Mouse (Mus musculus): Measurements from ENCODE around the gene Ccr2.
"Not testable (repeated sequence)": the region's sequence is repeated elsewhere in the genome, so short reads cannot be mapped to it uniquely, and the experiment has no call there.

The Ccr2 gene

DNA sequence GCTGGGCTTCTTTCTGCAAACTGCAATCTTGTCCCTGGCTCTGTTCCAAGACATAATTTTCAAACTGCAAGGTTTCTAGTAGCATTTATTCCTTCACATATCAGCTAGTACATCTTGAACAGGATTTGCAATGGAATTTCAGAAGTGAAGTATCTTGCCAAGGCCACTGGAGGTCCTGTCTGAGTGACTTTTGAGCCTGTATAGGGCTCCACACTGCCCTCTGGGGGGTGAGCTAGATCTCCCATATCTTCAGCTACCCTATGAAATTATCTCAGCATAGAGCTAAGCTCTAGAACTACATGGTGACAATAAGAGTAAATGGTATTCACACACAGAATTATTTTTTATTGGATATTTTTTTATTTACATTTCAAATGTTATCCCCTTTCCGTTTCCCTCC is 16.7 kb downstream of the Ccr2 start:
- peak; percentile 43 for DNase-seq (ENCODE audit: extremely low read depth, low read depth)

DNA sequence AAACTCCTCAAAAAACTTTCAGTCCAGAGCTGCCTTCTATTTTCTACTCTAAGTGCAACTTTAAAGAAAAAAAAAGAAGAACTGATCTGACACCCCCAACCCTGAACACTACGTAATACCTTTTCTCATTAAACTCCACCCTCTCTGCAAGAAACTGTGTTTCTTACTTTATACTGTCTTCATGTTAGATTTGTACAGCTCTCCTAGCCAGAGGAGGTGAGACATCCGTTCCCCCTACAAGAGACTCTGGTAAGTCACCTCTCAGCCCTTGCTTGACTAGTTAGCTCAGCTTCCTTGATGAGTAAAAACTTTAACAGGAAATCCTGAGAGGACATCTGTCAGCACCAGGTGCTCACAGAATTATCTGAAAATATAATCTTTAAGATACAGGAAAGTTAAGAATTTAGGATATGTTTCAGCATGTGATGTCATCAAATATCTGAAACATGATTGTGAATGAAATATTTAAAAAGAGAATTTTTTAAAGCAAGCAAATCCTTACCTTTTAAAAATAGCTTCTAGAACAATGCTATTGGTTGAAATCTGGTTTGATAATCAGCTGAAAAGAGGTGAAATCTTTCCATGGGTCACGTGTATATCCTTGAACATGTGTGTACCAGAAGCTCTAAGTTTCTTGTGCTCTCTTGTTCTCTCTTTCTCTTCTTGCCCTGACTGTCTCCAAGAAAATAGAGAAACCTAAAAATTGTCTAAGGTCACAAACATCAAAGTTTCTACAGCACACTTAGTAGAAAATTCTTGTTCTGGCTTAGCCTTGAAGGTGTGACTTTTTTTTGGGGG is 19.8 kb downstream of the Ccr2 start, which contains the start of gene Ccr5:
Gene Ccr5, plus strand, starts transcription at position 157 of the 798 bp plus-strand sequence.
- DNase-seq (ENCODE audit: extremely low read depth, low read depth): no peak

DNA sequence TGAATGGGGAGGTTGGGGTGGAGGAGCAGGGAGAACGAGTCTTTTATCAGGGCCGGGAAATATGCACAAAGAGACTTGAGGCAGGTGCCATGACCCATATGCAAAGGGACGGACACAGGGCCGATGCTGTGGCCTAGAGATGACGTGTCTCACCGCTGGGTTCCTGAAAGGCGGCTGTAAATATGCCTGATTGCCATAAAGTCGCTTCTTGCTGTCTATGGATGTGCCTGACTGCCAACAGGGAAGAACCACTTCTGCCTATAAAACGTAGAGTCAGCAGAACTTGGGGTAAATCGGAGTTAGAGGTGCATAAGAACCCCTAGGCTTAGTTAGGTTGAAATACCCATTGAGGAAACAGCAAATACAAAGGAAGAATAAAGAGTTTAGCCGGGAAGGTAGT is 23.8 kb downstream of the Ccr2 start:
- no peak for DNase-seq (ENCODE audit: extremely low read depth, low read depth)

DNA sequence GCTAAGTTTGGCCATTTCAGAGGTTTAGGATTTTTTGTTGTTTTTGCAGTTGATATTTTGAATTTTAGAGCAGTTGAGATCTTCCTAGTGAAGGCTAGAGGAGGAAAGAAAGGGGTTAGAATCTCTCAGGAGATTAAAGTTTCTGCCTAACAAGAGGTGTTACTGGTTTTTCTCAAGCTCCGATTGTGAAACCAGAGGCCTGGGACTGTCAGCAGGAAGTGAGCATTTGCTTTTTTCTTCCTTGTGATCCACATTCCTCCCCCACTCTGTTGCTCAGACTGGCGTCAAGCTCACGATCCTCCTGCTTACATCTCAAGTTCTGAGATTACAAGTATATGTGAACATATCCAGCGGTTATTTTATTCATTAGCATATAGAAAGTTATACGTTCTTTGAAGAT is 24.6 kb downstream of the Ccr2 start:
- no peak for DNase-seq (ENCODE audit: extremely low read depth, low read depth)

DNA sequence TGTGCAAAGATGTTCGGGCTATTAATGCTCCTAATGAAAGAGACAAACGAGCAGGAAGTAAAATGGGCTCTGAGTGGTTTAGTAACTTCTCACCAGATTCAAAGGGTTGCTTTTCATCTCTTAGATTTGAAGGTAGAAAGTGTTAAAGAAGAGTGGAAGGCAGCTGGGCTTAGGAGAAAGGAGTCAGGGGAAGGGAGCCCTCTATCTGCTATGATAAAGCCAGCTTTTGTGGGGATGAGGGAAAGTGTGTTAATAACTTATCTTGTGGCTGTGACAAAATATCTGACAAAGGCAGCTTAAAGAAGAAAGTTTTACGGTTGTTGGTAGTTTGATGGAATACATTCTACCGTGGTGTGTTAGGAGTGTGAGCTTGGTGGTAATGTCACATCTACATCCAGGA is 25.7 kb downstream of the Ccr2 start:
- no peak for DNase-seq (ENCODE audit: extremely low read depth, low read depth)

DNA sequence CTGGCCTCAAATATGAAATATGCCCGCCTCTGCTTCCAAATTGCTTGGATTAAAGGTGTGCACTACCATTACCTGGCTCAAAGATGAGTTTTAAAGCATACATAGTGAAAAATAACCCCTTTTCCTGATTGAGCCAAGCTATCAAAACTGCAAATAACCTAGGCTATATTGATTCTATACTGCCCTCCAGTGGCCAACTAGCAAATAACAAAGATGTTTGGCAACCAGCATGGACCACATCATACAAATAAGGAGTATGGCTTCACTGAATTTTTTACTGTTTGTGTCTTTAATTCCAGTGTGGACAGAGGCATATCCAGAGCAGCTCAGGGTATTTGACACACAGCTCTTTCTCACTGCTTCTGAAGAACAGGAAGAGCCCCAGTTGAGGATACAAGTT is 26.6 kb downstream of the Ccr2 start:
- peak; percentile 32 for DNase-seq (ENCODE audit: extremely low read depth, low read depth)

DNA sequence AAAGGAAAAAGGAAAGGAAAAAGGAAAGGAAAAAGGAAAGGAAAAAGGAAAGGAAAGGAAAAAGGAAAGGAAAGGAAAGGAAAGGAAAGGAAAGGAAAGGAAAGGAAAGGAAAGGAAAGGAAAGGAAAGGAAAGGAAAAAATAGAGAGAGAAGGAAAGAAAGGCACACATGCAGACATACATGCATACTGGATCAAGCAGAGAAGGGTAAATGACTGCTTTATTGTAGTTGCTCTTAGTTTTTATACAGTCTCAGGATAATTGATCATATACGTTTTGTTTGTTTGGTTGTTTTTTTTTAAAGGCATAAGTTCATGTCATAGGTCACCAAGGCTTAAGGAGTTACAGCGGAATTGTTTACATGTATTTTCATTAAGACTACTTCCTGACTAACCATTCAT is 31.1 kb downstream of the Ccr2 start:
- not testable (repeated sequence) for DNase-seq (ENCODE audit: extremely low read depth, low read depth)

DNA sequence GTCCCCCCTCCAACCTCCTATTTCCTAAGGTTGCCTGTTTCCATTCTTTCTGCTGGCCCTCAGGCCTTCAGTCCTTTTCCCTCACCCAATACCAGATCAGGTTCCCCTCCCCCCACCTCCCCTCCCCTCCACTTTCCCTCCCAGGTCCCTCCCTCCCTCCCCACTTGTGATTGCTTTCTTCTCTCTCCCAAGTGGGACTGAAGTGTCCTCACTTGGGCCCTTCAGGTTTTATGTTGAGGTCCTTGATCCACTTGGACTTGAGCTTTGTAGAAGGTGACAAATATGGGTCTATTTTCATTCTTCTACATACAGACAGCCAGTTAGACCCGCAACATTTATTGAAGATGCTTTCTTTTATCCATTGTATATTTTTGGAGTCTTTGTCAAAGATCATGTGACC is 33.2 kb downstream of the Ccr2 start:
- DNase-seq (ENCODE audit: extremely low read depth, low read depth): not testable (repeated sequence)

DNA sequence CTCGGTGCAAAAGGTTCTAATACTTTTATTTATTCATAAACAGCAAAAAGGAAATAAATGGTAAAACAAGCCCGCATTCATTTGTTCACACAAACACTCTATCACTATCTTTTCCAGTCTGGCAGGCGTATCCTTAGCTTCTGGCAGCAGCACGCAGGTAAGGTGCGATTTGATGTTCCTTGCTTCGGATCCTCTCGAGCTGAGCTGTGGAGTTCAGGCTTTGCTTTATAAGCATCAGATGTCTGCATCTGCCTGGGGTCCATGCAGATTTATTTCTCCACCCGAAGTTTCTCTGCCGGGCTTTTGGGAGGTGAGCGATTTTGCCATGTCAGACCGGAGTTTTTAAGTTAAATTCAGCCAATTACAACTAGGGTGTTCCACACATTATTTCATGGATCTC is 35.9 kb downstream of the Ccr2 start:
- no peak for DNase-seq (ENCODE audit: extremely low read depth, low read depth)

DNA sequence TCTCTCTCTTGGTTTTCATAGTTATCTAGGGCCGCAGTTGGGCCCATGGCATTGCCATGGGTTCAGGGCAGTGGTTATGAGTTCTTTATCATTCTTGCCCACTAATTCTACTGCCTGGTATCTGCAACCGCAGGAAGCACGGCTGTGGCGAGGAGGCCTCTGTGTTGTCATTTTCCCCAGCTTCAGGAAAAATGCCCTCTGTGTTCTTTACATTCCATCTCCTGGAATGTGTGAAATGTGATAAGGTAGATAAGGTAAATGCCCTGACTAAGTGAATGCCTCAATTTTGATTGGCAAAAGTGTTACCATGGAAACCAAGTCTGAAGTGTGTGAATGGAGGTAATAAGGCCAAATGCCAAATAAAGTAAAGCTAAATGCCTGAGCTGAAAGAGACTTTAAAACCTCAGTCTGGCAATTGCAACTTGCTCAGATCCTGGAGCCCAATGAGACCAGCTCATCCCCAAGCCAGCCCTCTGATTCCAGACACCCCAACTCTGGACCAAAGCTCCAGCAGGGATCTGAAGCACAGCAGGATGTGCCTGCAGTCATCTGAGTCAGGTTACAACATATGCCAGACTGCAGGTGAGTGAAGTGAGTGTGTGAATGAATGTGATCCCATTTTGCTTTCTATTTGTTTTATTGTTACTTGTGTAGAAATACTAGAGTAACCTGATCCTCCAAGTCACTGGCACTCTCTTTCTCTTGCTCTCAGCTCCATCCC is 36.5 kb downstream of the Ccr2 start:
- DNase-seq (ENCODE audit: extremely low read depth, low read depth): no peak

DNA sequence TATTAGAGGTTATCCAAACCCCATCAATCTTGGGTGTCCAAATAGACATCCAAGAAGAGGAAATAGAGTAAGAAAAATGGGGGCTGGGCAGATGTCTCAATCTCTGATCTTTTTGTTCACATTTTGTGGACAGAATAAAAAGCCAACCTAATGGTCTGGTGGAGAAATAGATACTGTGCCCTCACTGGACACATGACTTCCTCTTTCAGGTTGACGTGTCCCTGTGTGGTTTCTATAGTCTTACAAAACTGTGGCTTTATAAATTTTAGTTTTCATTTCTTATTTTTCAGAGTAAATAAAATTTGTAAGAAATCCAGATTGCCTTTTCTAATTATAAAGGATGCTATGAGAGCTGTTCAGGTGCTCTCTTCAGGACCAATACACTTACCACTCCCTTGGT is 41.9 kb downstream of the Ccr2 start:
- DNase-seq (ENCODE audit: extremely low read depth, low read depth): peak; percentile 33

DNA sequence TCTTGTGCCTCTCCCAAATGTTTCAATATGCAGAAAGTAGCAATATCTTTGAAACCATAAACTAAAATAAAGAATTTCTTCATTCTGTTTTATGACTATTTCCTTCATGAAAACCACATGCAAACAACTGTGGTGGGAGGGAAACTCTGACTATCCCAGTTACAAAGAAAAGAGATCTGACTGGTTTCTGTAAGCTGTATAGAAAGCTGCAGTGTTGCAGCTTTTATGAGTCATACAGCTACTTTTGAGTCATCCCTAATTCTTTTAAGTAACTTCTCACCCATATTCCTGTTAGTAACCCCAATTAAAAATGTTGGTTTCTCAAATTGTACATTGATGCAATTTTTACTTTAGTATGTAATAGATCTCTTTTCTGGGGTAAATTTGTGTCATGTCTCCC is 44.6 kb downstream of the Ccr2 start:
- DNase-seq (ENCODE audit: extremely low read depth, low read depth): no peak

Data from MEL-GATA-1-ER (cell line).